Mouse (Mus musculus) thymus, adult 2 months (tissue): ENCODE data around the gene Tlk2. TPM values are rescaled to one million over a fixed set of nuclear protein-coding genes. Genes with fewer than 3 reads are reported as not detected.

Experiments
- DNase-seq: peaks from one replicate; pipeline ENCODE4 v3.0.0; 2021
- H3K27ac ChIP-seq: fragments of 200-500 bp; 2 replicates; pipeline ENCODE4 v1.5.1; 2012; ENCODE audit warnings: low read length, control low read depth; ENCODE audit not compliant: control insufficient read depth, insufficient read depth
- H3K27me3 ChIP-seq: fragments of 200-500 bp; 2 replicates; pipeline ENCODE4 v1.6.1; 2012; ENCODE audit warnings: mild to moderate bottlenecking, low read length, moderate library complexity, mixed read lengths; ENCODE audit not compliant: control insufficient read depth, insufficient read depth
- H3K36me3 ChIP-seq: fragments of 200-500 bp; 2 replicates; pipeline ENCODE4 v1.6.1; 2012; ENCODE audit warnings: mild to moderate bottlenecking, low read length, moderate library complexity; ENCODE audit not compliant: control insufficient read depth, insufficient read depth
- H3K4me1 ChIP-seq: fragments of 200-500 bp; replicated peaks from 2 replicates; pipeline ENCODE4 v1.6.1; 2012; ENCODE audit warnings: low read length; ENCODE audit not compliant: control insufficient read depth, insufficient read depth
- H3K4me3 ChIP-seq: fragments of 200-500 bp; 2 replicates; pipeline ENCODE4 v1.5.1; 2012; ENCODE audit warnings: mild to moderate bottlenecking, low read length, control low read depth, moderate library complexity; ENCODE audit not compliant: control insufficient read depth, insufficient read depth
- CTCF ChIP-seq: fragments of 200-500 bp; IDR thresholded peaks from 2 replicates; pipeline ENCODE4 v1.5.1; 2012; ENCODE audit warnings: mild to moderate bottlenecking, control low read depth, low read length, moderate library complexity, borderline replicate concordance; ENCODE audit not compliant: control insufficient read depth, poor library complexity, insufficient read depth; ENCODE audit errors: extremely low read depth
- POLR2A ChIP-seq: fragments of 200-500 bp; IDR thresholded peaks from 2 replicates; pipeline ENCODE4 v1.6.1; 2012; ENCODE audit warnings: mild to moderate bottlenecking, low read length, control low read depth, moderate library complexity; ENCODE audit not compliant: control insufficient read depth, poor library complexity, insufficient read depth; ENCODE audit errors: extremely low read depth
- WGBS: fragments of 180-500 bp; shearing (Covaris S2); methylation state at CpG from one replicate; pipeline ENCODE4 v1.1.7; 2018; 5-methylcytosine and 5-hydroxymethylcytosine counted together
- polyA plus RNA-seq: library from polyadenylated mRNA; depleted of rRNA; stranded (reverse); fragments of >200 nt; gene quantifications from 2 replicates; pipeline ENCODE4 v1.2.3, GENCODE M21; 2012

Tlk2 gene
- polyA plus RNA-seq, 1 experiment = 31.6 TPM

GRCm38 (mm10) chr11:105181126-105181637, 2.6 kb downstream of the Tlk2 start:
- Histone ChIP-seq H3K4me3 (peak overlapping the region; percentile 95), H3K27me3 (no peaks in the 10 kb centered on the region), H3K36me3 (0 out of 2 replicates have a peak, but pooled peaks cover 4% of the 10 kb centered on the region), H3K4me1 (peaks cover 10% of the 10 kb centered on the region), H3K27ac (peak overlapping the region; percentile 80)
- no peak for TF ChIP-seq CTCF
- TF ChIP-seq POLR2A = peak; percentile 96
- peak; percentile 93 for DNase-seq
- WGBS = under 1% methylated on average over 59 of the region's 60 CpGs

- TF ChIP-seq CTCF = no peak; the same call in 1 of the 2 replicates
- TF ChIP-seq POLR2A = no peak
- Histone ChIP-seq H3K27ac (peak overlapping the region; percentile 29; the same call in 1 of the 2 replicates), H3K4me1 (peaks cover 10% of the 10 kb centered on the region), H3K4me3 (peak overlapping the region; percentile 90), H3K27me3 (no peaks in the 10 kb centered on the region), H3K36me3 (peaks cover 6% of the 10 kb centered on the region; the same call in 1 of the 2 replicates)
- peak; percentile 57 for DNase-seq
- 3% methylated on average over 79 of the region's 89 CpGs for WGBS
Observed at GRCm38 (mm10) chr11:105181689-105182460, 3.3 kb downstream of the Tlk2 start.

- Histone ChIP-seq H3K4me3 (peak overlapping the region; percentile 90), H3K36me3 (peaks cover 7% of the 10 kb centered on the region; the same call in 1 of the 2 replicates), H3K4me1 (peaks cover 10% of the 10 kb centered on the region), H3K27me3 (no peaks in the 10 kb centered on the region), H3K27ac (peak overlapping the region; percentile 29; the same call in 1 of the 2 replicates)
- WGBS = 5% methylated on average over 4 of the region's 4 CpGs
- no peak for DNase-seq
- TF ChIP-seq POLR2A = no peak
- no peak; the same call in 1 of the 2 replicates for TF ChIP-seq CTCF
Observed at GRCm38 (mm10) chr11:105182461-105182855, 3.9 kb downstream of the Tlk2 start.

GRCm38 (mm10) chr11:105184678-105185077, 6.1 kb downstream of the Tlk2 start:
- Histone ChIP-seq H3K4me3 (no peak overlapping the region), H3K4me1 (peaks cover 9% of the 10 kb centered on the region), H3K27me3 (no peaks in the 10 kb centered on the region), H3K27ac (no peak overlapping the region), H3K36me3 (peaks cover 7% of the 10 kb centered on the region; the same call in 1 of the 2 replicates)
- DNase-seq = no peak
- 93% methylated on average over 3 of the region's 3 CpGs for WGBS
- no peak for TF ChIP-seq CTCF
- TF ChIP-seq POLR2A = no peak

- Histone ChIP-seq H3K4me3 (no peak overlapping the region), H3K4me1 (no peaks in the 10 kb centered on the region), H3K27ac (no peak overlapping the region), H3K27me3 (no peaks in the 10 kb centered on the region), H3K36me3 (no peaks in the 10 kb centered on the region)
- TF ChIP-seq CTCF = no peak
- TF ChIP-seq POLR2A = no peak
- WGBS = 94% methylated on average over 3 of the region's 3 CpGs
- no peak for DNase-seq
Observed at GRCm38 (mm10) chr11:105192186-105192585, 13.6 kb downstream of the Tlk2 start.

GRCm38 (mm10) chr11:105196893-105197662, 18.5 kb downstream of the Tlk2 start:
- no peak for DNase-seq
- no peak for TF ChIP-seq CTCF
- TF ChIP-seq POLR2A = no peak
- H3K27ac ChIP-seq = no peak overlapping the region
- no peaks in the 10 kb centered on the region for H3K36me3 ChIP-seq
- H3K27me3 ChIP-seq = no peaks in the 10 kb centered on the region
- 97% methylated on average over 4 of the region's 4 CpGs for WGBS
- H3K4me3 ChIP-seq = no peak overlapping the region
- no peaks in the 10 kb centered on the region for H3K4me1 ChIP-seq
